12 mouse cellular contexts compared by ENCODE assay signal in the genomic region with DNA sequence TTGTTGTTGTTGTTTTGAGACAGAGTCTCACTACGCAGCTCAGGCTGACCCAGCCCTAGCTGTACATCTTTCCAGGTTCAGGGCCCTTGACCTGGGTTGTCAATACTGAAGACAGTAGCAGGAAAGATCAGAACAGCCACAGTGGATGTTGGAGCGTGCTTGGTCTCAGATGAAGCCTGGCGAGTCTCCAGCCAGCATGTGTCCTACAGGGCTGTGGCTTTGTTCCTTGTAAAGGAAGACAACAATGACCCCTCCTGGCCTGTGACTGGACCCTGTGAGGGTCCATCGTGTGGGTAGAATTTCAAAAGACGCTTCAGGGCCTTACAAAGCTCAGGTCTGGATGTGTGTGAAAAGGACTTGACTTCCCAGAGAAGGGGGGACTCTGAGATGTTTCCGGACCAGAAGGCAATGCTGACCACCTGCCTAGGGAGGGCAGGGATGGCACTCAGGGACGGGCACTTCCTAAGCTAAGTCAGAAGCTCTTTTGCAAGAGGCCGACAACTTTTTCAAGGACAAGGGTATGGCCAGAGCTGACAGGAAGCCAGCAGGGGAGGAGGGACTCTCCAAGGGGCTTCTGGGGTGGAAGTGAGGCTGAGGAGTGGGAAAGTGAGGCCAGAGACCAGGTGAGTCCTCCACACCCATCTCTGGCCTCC. TPM values are rescaled to one million over a fixed set of nuclear protein-coding genes. Genes with fewer than 3 reads are reported as not detected.
DNase-seq lines count a peak whose midpoint lies in the region; ATAC-seq lines count a peak whose summit lies in the region.
"Had no signal": no experiment of that assay in that cellular context is flagged by ENCODE, and none has a peak within 500 bp of the region (broad histone marks: within the 10 kb centered on the region; RNA-seq: fewer than 3 reads in every experiment).

No protein-coding gene starts in this region.

- H3K4me1 ChIP-seq in heart, embryonic 14.5 days (ENCODE audit: control insufficient read depth in 2 of 2, insufficient read depth in 2 of 2, low read length in 2 of 2), result peaks cover 10 to 14% of the 10 kb centered on the region in 2 experiments

- H3K9ac ChIP-seq in heart, embryonic 14.5 days (ENCODE audit: low read length), result peak overlapping the region; percentile 27; the same call in 1 of the 2 replicates
- H3K9ac ChIP-seq: hindbrain, embryonic 12.5 days; limb, embryonic 12.5 days had no signal

- no peak overlapping the region for H3K4me3 ChIP-seq in heart, embryonic 14.5 days (ENCODE audit: control insufficient read depth in 1 of 2, insufficient read depth in 1 of 2, low read depth in 1 of 2, low read length in 2 of 2)
- H3K4me3 ChIP-seq: hindbrain, embryonic 12.5 days; limb, embryonic 12.5 days had no signal

- DNase-seq in gastrocnemius, postnatal 10 days, result peak; percentile 57
- DNase-seq in gastrocnemius, postnatal 36 days, result no peak
- DNase-seq in left cerebral cortex, postnatal 4 days, result peak; percentile 43
- DNase-seq in left cerebral cortex, adult 8-10 months (ENCODE audit: low spot score in 2 of 2), result no peak
- DNase-seq in lung, postnatal 4 days, result peak; percentile 57 to 69
- no peak for DNase-seq in thymus, postnatal 4 days

- ATAC-seq in heart, embryonic 14.5 days (ENCODE audit: insufficient number of reproducible peaks, insufficient read depth, low FRiP score, low read depth), result no peak
- no peak for ATAC-seq in activated CD4-positive, CD25-positive, alpha-beta regulatory T cell, adult 4 months
- ATAC-seq: forebrain, embryonic 14.5 days had no signal

- H3K4me2 ChIP-seq in heart, embryonic 14.5 days (ENCODE audit: low read length), result no peak overlapping the region
- H3K4me2 ChIP-seq: hindbrain, embryonic 12.5 days; limb, embryonic 12.5 days had no signal

- H3K36me3 ChIP-seq in heart, embryonic 14.5 days (ENCODE audit: control insufficient read depth, insufficient read depth, low read length), result no peaks in the 10 kb centered on the region
- H3K36me3 ChIP-seq: hindbrain, embryonic 12.5 days; limb, embryonic 12.5 days had no signal

- H3K27me3 ChIP-seq in heart, embryonic 14.5 days (ENCODE audit: control insufficient read depth, insufficient read depth, low read length), result no peaks in the 10 kb centered on the region
- H3K27me3 ChIP-seq: hindbrain, embryonic 12.5 days; limb, embryonic 12.5 days had no signal

- H3K9me3 ChIP-seq in heart, embryonic 14.5 days (ENCODE audit: control insufficient read depth, low read length), result 0 out of 2 replicates have a peak, but pooled peaks cover 4% of the 10 kb centered on the region
- H3K9me3 ChIP-seq: hindbrain, embryonic 12.5 days; limb, embryonic 12.5 days had no signal

- peak overlapping the region in 1 of 2 experiments; percentile 30; a peak in 2 of 4 replicates for H3K27ac ChIP-seq in heart, embryonic 14.5 days (replicated peaks in 1 of 2; ENCODE audit: control insufficient read depth in 1 of 2, insufficient read depth in 1 of 2, low read depth in 2 of 2, low read length in 2 of 2)
- H3K27ac ChIP-seq: hindbrain, embryonic 12.5 days; limb, embryonic 12.5 days had no signal

- 62% methylated on average over 8 of the region's 8 CpGs for WGBS in heart, embryonic 14.5 days

- intact Hi-C loops in gastrocnemius, postnatal 36 days (cut with DNase I), result loop anchor here (5.0 kb wide), 1 partner anchor 41 kb away; a partner anchor contains a TSS
- intact Hi-C loops in left cerebral cortex, postnatal 4 days (cut with DNase I), result no loop called here

RNA-seq across cellular contexts. Expression of a gene that starts 37.6 kb away (rescaled TPM):
- 10 to 100 TPM; 16.1 to 17.0 TPM for total RNA-seq in gastrocnemius, postnatal 10 days (2021)
- 10 to 100 TPM; 36.2 to 42.2 TPM for total RNA-seq in gastrocnemius, postnatal 36 days (2021)
- total RNA-seq in left cerebral cortex, postnatal 4 days (2021), result 100 to 1,000 TPM; 175 to 191 TPM
- total RNA-seq in left cerebral cortex, adult 8-10 months (2022), result 100 to 1,000 TPM; 430 to 460 (median 440) TPM
- polyA plus RNA-seq in heart, embryonic 14.5 days (2014; fragmentation: Nextera tagmentation; extraction: Ambion mirVana), result 40.7 and 44.5 TPM in 2 replicates
- 1 to 10 TPM in 1 of 2 experiments, not detected in 1; 1.4 TPM for polyA plus RNA-seq in activated CD4-positive, CD25-positive, alpha-beta regulatory T cell, adult 4 months (2017; shearing (Covaris generic))

RNA-seq across cellular contexts. Expression of a gene that starts 38.2 kb away (rescaled TPM):
- total RNA-seq in gastrocnemius, postnatal 10 days (2021), result 100 to 1,000 TPM; 224 to 271 TPM
- total RNA-seq in gastrocnemius, postnatal 36 days (2021), result 10 to 100 TPM; 43.5 to 51.8 TPM
- total RNA-seq in left cerebral cortex, postnatal 4 days (2021), result 100 to 1,000 TPM; 535 to 552 TPM
- total RNA-seq in left cerebral cortex, adult 8-10 months (2022), result 100 to 1,000 TPM; 506 to 560 (median 527) TPM
- polyA plus RNA-seq in heart, embryonic 14.5 days (2014; fragmentation: Nextera tagmentation; extraction: Ambion mirVana), result 763 and 822 TPM in 2 replicates
- polyA plus RNA-seq in activated CD4-positive, CD25-positive, alpha-beta regulatory T cell, adult 4 months (2017; shearing (Covaris generic)), result 1,000 to 10,000 TPM; 4,172 to 4,641 TPM

RNA-seq across cellular contexts. Expression of a gene that starts 38.7 kb away (rescaled TPM):
- 10 to 100 TPM; 40.8 to 59.3 TPM for total RNA-seq in gastrocnemius, postnatal 10 days (2021)
- total RNA-seq in gastrocnemius, postnatal 36 days (2021), result 10 to 100 TPM; 16.5 to 17.9 TPM
- total RNA-seq in left cerebral cortex, postnatal 4 days (2021), result 10 to 100 TPM; 19.2 to 26.6 TPM
- 10 to 100 TPM; 26.4 to 31.9 (median 28.1) TPM for total RNA-seq in left cerebral cortex, adult 8-10 months (2022)
- polyA plus RNA-seq in heart, embryonic 14.5 days (2014; fragmentation: Nextera tagmentation; extraction: Ambion mirVana), result 4.9 and 5.2 TPM in 2 replicates
- polyA plus RNA-seq in activated CD4-positive, CD25-positive, alpha-beta regulatory T cell, adult 4 months (2017; shearing (Covaris generic)), result 1 to 10 TPM in 1 of 2 experiments, under 1 TPM in 1; 0.68 to 1.1 TPM
- total RNA-seq: megakaryocyte progenitor cell, adult 5-6 weeks had no signal

Comparison
In these comparisons a context has a peak if more than half of its experiments do, and no peak if none do; other contexts are left out.
1. DNase-seq: peak in gastrocnemius, postnatal 10 days (single experiment), left cerebral cortex, postnatal 4 days (single experiment) and lung, postnatal 4 days (2 of 2); none in gastrocnemius, postnatal 36 days (0 of 2), left cerebral cortex, adult 8-10 months (0 of 2) and thymus, postnatal 4 days (single experiment).
2. RNA of a gene that starts 38.2 kb away (total RNA-seq): 535 to 552 TPM in left cerebral cortex, postnatal 4 days, 506 to 560 TPM in left cerebral cortex, adult 8-10 months and 224 to 271 TPM in gastrocnemius, postnatal 10 days; 43.5 to 51.8 TPM in gastrocnemius, postnatal 36 days; every median in the first group is over 4 times any median in the second.
3. RNA of a gene that starts 37.6 kb away (total RNA-seq): 430 to 460 TPM in left cerebral cortex, adult 8-10 months and 175 to 191 TPM in left cerebral cortex, postnatal 4 days; 36.2 to 42.2 TPM in gastrocnemius, postnatal 36 days and 16.1 to 17.0 TPM in gastrocnemius, postnatal 10 days; every median in the first group is over 4 times any median in the second.